Mouse (Mus musculus) limb, embryonic 15.5 days (tissue): ENCODE measurements around the gene Fam117b. TPM values are rescaled to one million over a fixed set of nuclear protein-coding genes. Genes with fewer than 3 reads are reported as not detected.

Source experiments
- ATAC-seq: fragments of 200-750 bp; cut with Nextera tagmentation; 2 replicates; pipeline ENCODE4 v1.8.0; 2017; ENCODE audit warnings: low read depth, moderate TSS enrichment; ENCODE audit not compliant: insufficient number of reproducible peaks, low FRiP score, low TSS enrichment
- H3K27ac ChIP-seq: fragments of 300-500 bp; sonication (generic); 2 replicates; pipeline ENCODE4 v1.5.1; 2015; ENCODE audit warnings: moderate library complexity, mild to moderate bottlenecking, inconsistent platforms
- H3K27me3 ChIP-seq: fragments of 300-500 bp; sonication (generic); 2 replicates; pipeline ENCODE4 v1.6.1; 2015; ENCODE audit warnings: inconsistent platforms
- H3K36me3 ChIP-seq: fragments of 300-500 bp; sonication (generic); 2 replicates; pipeline ENCODE4 v1.6.1; 2015; ENCODE audit warnings: inconsistent platforms
- H3K4me1 ChIP-seq: fragments of 300-500 bp; sonication (generic); 2 replicates; pipeline ENCODE4 v1.6.1; 2015; ENCODE audit warnings: inconsistent platforms
- H3K4me2 ChIP-seq: fragments of 300-500 bp; sonication (generic); 2 replicates; pipeline ENCODE4 v1.6.1; 2015; ENCODE audit warnings: mild to moderate bottlenecking, inconsistent platforms
- H3K4me3 ChIP-seq: fragments of 300-500 bp; sonication (generic); 2 replicates; pipeline ENCODE4 v1.5.1; 2015; ENCODE audit warnings: mild to moderate bottlenecking, inconsistent platforms
- H3K9ac ChIP-seq: fragments of 300-500 bp; sonication (generic); 2 replicates; pipeline ENCODE4 v1.6.1; 2015; ENCODE audit warnings: inconsistent platforms
- H3K9me3 ChIP-seq: fragments of 300-500 bp; sonication (generic); 2 replicates; pipeline ENCODE4 v1.6.1; 2016; ENCODE audit warnings: inconsistent platforms
- WGBS: fragments of 180-500 bp; shearing (Covaris S2); methylation state at CpG from one replicate; pipeline ENCODE4 v1.1.7; 2015; 5-methylcytosine and 5-hydroxymethylcytosine counted together
- polyA plus RNA-seq: library from polyadenylated mRNA; unstranded; fragments of >200 nt; fragmentation: Nextera tagmentation; extraction: Ambion mirVana; gene quantifications from 2 replicates; pipeline ENCODE4 v1.2.1, GENCODE M21; 2015

Gene Fam117b
- polyA plus RNA-seq, 1 experiment from 2014 or later = 8.3 TPM

DNA sequence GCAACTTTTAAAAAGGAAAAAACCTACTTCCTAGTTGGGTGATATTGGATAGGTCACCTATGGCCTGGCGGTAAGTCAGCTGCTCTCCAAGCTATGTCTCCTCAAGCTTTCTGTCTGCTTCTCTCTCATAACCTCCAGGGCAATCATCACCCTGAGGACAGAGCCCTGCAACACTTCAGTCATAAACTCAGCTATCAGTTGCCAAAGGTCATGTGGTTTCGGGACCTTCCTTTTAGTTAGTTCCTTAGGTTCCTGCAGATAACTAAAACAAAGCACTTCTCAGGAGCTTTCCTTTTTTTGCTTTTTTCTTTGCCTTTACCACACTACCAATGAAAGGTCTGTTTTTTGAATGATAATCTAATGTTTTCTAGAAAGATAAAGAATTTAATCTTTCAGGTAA is 13.1 kb upstream of the Fam117b start:
- no peak for ATAC-seq
- H3K9me3 ChIP-seq = no peaks in the 10 kb centered on the region
- 80% methylated on average over 2 of the region's 2 CpGs for WGBS
- H3K36me3 ChIP-seq = no peaks in the 10 kb centered on the region
- no peak overlapping the region for H3K4me3 ChIP-seq
- no peak overlapping the region for H3K9ac ChIP-seq
- H3K27me3 ChIP-seq = no peaks in the 10 kb centered on the region
- H3K27ac ChIP-seq = 0 out of 2 replicates have a peak overlapping the region, but pooled peaks have one; percentile 57
- H3K4me1 ChIP-seq = no peaks in the 10 kb centered on the region
- no peak overlapping the region for H3K4me2 ChIP-seq

DNA sequence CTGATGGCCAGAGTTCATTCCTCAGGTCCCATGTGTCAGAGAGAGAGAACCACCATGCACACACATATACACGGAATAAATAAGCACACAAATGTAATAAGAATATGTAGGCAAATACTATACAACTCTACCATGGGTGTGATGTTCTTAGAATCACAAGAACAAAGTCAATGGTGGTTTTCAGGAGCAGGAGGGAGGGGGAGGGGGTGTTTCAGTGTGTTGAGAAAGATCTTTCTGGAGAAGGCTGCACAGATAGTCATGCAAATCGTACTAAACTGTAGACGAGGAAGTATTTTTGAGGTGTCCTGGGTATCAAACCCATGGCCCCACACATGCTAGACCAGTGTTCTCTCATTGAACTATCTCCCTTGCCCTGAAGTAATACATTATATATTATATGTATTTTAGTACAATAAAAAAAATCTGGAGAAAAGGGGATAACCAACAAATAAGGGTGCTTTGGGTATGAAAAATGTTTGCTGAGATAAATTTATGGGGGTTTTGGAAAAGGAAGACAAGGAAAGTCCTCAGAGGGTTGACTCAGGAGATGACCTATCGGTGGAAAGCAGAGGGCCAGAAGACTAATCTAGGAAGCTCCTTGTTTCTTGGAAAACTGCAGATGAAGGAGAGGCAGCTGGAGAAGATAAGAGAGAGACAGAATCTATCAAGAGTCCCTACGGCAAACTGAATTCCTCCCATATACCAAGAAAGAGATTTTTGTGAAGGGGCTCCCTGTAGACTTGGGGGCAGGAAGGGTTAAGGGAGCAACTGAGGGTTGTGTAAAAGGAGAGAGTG is 11.5 kb upstream of the Fam117b start:
- Histone ChIP-seq H3K4me3 (no peak overlapping the region), H3K4me2 (no peak overlapping the region), H3K4me1 (no peaks in the 10 kb centered on the region), H3K9me3 (no peaks in the 10 kb centered on the region), H3K27ac (no peak overlapping the region), H3K27me3 (no peaks in the 10 kb centered on the region), H3K36me3 (no peaks in the 10 kb centered on the region), H3K9ac (no peak overlapping the region)
- no peak for ATAC-seq
- 89% methylated on average over 5 of the region's 5 CpGs for WGBS

DNA sequence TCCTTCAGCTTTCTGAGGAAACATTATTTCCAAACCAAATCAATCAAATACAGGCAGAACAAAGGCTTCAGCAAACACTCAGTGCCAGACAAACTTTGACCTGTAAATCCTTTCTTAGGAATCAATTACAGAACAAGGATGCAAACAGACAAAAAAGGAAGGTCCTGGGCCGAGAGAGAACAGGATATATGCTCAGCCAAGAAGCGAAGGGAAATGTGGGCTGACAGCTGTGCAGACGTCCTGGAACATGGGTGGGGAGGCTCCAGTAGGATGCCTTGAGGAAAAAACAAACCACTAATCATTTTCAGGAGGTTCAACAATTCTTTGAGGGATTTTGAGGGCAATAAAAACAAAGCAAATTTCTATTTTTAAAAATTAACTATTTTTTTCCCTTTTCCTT is 10.2 kb upstream of the Fam117b start:
- H3K4me2 ChIP-seq = no peak overlapping the region
- H3K4me1 ChIP-seq = no peaks in the 10 kb centered on the region
- no peaks in the 10 kb centered on the region for H3K9me3 ChIP-seq
- H3K4me3 ChIP-seq = no peak overlapping the region
- H3K36me3 ChIP-seq = no peaks in the 10 kb centered on the region
- ATAC-seq = no peak
- peak overlapping the region; percentile 9; the same call in 1 of the 2 replicates for H3K27ac ChIP-seq
- 19% methylated on average over 3 of the region's 3 CpGs for WGBS
- H3K27me3 ChIP-seq = no peaks in the 10 kb centered on the region
- H3K9ac ChIP-seq = no peak overlapping the region

DNA sequence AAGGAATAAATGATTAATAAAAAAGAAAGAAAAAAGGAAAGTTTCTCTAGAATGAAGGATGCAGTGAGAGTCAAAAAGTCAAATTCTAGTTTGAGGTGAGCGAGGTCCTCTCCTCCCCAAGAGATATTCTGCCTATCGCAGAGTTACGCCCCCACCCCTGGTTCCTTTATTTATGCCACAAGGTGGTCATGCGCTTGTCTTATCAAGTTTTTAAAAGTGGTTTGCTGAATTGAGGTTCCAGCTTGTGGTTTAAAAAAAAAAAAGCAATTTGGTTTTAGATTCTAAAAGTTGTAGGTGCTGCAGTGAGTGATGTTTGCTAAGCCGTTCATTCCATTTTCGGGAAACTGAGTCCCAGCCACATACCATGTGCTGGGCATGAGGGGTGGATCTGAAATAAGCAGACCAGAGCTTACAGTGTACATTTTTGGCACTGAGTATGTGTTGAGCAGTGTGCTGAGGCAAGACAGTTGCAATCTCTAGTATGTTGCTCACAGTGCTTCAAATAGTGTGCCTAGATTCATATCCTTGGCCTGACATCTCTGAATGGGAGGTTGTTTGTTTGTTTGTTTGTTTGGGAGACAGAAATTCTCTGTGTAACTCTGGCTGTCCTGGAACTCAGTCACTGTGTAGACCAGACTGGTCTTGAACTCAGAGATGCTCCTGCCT is 8.0 kb upstream of the Fam117b start:
- H3K27me3 ChIP-seq = no peaks in the 10 kb centered on the region
- no peak overlapping the region for H3K9ac ChIP-seq
- no peak overlapping the region for H3K27ac ChIP-seq
- no peak overlapping the region for H3K4me2 ChIP-seq
- WGBS = 95% methylated on average over 6 of the region's 6 CpGs
- H3K4me1 ChIP-seq = no peaks in the 10 kb centered on the region
- no peaks in the 10 kb centered on the region for H3K36me3 ChIP-seq
- H3K9me3 ChIP-seq = no peaks in the 10 kb centered on the region
- no peak for ATAC-seq
- H3K4me3 ChIP-seq = no peak overlapping the region

DNA sequence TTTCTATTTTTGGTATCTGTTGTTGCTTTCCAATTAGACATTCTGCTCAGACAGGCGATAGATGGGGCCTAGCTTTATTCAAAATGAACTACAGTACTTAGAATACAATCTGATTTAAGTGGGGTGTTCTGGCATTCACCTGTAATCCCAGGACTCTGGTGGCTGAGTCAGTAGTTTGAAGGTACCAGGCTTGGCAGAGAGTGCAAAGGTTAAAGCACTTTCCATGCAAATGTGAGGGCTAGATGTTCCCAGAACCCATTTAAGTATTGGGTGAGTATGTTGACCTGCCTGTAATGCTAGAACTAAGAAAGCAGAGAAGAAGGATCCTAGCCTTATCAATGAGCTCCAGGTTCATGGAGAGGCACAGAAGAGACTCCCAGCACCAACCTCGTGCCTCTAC is 6.9 kb upstream of the Fam117b start:
- ATAC-seq = no peak
- 75% methylated on average over 2 of the region's 2 CpGs for WGBS
- H3K36me3 ChIP-seq = no peaks in the 10 kb centered on the region
- H3K4me1 ChIP-seq = no peaks in the 10 kb centered on the region
- H3K4me2 ChIP-seq = no peak overlapping the region
- no peak overlapping the region for H3K4me3 ChIP-seq
- H3K9me3 ChIP-seq = no peaks in the 10 kb centered on the region
- no peaks in the 10 kb centered on the region for H3K27me3 ChIP-seq
- no peak overlapping the region for H3K9ac ChIP-seq
- no peak overlapping the region for H3K27ac ChIP-seq

DNA sequence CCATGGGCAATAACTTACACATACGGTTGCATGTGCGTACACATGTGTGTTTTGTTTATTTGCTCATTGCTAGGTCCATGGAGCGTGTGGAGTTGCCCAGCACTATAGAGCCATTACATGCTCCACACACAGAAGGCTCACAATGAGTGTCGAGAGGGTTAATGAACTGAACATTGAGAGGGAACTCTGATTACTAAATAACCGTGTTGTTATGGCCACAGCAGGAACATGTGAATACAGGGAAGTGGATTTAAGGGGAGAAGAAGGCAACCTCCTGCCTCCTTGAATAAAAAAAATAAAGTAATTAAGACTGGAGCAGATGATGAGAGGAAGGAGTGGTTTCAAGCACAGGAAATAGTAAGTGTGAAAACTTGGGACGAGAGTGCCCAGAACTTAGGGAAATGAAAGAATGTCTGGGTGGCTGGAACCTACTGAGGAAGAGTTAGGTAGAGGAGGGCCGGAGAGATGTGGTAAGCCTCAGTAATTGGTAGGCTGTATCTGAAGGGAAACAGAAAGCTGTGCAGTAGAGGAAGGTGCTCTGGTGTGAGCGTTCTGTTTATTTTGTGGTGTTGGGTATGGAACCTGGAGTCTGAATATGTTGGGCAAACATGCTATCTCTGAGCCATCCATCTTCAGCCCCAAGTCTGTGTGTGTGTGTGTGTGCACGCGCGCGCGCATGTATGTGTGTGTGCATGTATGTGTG is 5.8 kb upstream of the Fam117b start:
- no peak for ATAC-seq
- WGBS = 81% methylated on average over 13 of the region's 13 CpGs
- Histone ChIP-seq H3K4me1 (no peaks in the 10 kb centered on the region), H3K27me3 (no peaks in the 10 kb centered on the region), H3K9ac (no peak overlapping the region), H3K9me3 (no peaks in the 10 kb centered on the region), H3K27ac (no peak overlapping the region), H3K4me2 (no peak overlapping the region), H3K4me3 (no peak overlapping the region), H3K36me3 (no peaks in the 10 kb centered on the region)

DNA sequence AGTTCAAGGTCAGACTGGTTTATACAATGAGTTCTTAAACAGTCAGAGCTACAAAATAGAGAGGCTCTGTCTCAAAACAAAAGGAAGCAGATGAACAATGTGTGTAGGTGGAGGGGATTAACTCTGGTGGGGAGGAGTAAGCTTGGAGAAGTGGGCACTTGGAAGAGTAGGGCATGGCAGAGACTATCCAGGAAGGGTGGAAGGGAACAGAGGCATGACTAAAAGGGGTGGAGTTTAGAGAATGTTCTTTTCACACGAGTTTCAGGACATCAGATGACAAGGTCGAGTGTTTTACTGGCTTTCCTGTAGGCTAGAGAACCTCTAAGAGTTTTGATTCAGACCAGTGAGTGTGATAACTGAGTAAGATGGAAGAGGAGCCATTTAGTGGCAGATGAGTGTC is 5.1 kb upstream of the Fam117b start:
- no peak for ATAC-seq
- H3K27ac ChIP-seq = no peak overlapping the region
- 42% methylated on average over 2 of the region's 2 CpGs for WGBS

DNA sequence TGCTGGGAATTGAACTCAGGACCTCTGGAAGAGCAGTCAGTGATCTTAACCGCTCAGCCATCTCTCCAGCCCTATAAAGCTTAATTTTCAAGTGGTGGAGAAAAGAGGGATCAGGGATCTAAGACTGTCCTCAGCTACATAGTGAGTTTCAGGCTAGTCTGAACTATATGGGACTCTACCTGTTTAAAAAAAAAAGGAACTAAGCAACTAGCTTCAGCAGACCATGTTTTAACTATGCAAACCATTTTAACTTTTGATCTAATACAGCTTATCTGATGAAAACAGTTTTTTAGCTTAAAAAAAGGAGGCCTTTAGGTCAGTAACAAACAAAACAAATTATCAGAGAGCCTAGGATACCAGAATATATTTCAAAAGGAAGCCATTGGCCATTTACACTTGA is 1.9 kb upstream of the Fam117b start:
- WGBS = 91% methylated on average over 1 of the region's 1 CpGs
- ATAC-seq = no peak

More for the DNA sequence above, 5.1 kb upstream of the Fam117b start:
- no peaks in the 10 kb centered on the region for H3K27me3 ChIP-seq
- no peak overlapping the region for H3K9ac ChIP-seq
- H3K4me3 ChIP-seq = no peak overlapping the region
- no peaks in the 10 kb centered on the region for H3K9me3 ChIP-seq
- H3K4me2 ChIP-seq = no peak overlapping the region
- no peaks in the 10 kb centered on the region for H3K4me1 ChIP-seq
- H3K36me3 ChIP-seq = no peaks in the 10 kb centered on the region

DNA sequence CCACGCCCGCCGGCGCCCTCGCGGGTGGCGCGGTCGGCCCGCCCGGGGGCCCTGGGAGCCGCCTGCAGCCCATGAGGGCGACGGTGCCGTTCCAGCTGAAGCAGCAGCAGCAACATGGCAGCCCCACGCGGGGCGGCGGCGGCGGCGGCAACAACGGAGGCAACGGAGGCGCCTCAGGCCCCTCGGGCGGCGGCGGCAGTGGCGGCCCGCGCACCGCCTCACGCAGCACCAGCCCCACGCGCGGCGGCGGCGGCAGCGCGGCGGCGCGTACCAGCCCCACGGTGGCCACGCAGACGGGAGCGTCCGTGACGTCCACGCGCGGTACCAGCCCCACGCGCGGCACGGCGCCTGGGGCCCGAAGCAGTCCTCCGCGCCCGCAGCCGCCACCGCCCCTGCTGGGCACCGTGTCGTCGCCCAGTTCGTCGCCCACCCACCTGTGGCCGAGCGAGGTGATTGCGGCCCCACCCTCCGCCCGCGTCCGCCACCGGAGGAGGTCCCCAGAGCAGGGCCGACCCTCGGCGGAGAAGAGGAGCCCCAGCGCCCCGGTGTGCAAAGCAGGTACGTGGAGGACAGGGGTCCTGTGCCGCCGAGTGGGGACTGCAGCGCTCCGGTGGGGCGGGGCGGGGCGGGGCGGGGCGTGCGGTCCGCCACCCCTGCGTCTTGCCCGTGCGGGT is 526 bp downstream of the Fam117b start:
- Histone ChIP-seq H3K4me2 (peak overlapping the region; percentile 61), H3K4me1 (peaks cover 20% of the 10 kb centered on the region; the same call in 1 of the 2 replicates), H3K36me3 (no peaks in the 10 kb centered on the region), H3K9ac (peak overlapping the region; percentile 87), H3K9me3 (no peaks in the 10 kb centered on the region), H3K4me3 (peak overlapping the region; percentile 100), H3K27ac (peak overlapping the region; percentile 93), H3K27me3 (no peaks in the 10 kb centered on the region)
- peak; percentile 37 for ATAC-seq
- WGBS = under 1% methylated on average over 47 of the region's 98 CpGs

More for the DNA sequence above, 1.9 kb upstream of the Fam117b start:
- H3K4me3 ChIP-seq = no peak overlapping the region
- no peak overlapping the region for H3K4me2 ChIP-seq
- H3K27me3 ChIP-seq = no peaks in the 10 kb centered on the region
- H3K4me1 ChIP-seq = peaks cover 19% of the 10 kb centered on the region; the same call in 1 of the 2 replicates
- no peaks in the 10 kb centered on the region for H3K36me3 ChIP-seq
- H3K9ac ChIP-seq = no peak overlapping the region
- no peaks in the 10 kb centered on the region for H3K9me3 ChIP-seq
- H3K27ac ChIP-seq = no peak overlapping the region

DNA sequence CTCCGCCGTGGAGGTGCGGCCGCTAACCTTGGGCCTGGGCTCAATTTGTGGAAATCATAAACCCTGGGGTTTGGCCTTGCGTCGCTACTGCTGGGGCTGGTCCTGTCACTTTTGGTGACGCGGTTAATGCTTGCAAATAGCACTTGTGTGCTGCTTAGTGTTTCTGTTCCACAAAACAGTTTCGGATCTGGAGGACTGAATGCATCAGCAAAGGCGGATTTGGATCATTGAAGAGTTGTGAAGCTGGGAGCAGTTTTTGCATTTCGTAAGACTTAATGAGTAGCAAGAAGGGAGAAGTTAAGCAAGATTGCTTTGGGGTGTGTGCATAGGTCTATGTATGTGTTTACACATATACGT is 1.0 kb downstream of the Fam117b start:
- H3K27ac ChIP-seq = peak overlapping the region; percentile 93; the same call in 1 of the 2 replicates
- no peaks in the 10 kb centered on the region for H3K9me3 ChIP-seq
- WGBS = 3% methylated on average over 12 of the region's 12 CpGs

DNA sequence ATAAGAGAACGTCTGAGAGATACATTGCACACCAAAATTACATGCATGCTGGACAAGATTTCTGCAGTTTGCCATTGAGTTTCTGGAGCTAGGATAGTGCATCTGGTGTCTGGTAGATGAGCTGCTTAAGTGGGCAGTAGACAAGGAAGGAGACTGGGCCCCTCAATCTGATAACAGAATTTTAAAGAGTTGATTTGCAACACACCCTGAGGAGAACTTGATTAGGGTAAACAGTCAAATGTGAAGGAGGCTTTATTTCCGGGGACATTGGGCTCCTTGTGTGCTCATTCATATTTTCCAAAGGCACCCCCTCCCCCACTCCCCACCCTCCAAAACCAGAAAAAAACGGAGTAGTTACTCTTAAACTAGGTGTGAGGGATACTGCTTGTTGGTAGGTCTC is 2.0 kb downstream of the Fam117b start:
- no peaks in the 10 kb centered on the region for H3K9me3 ChIP-seq
- H3K9ac ChIP-seq = no peak overlapping the region
- WGBS = 48% methylated on average over 3 of the region's 3 CpGs
- 0 out of 2 replicates have a peak overlapping the region, but pooled peaks have one; percentile 100 for H3K4me3 ChIP-seq
- H3K4me2 ChIP-seq = peak overlapping the region; percentile 61; the same call in 1 of the 2 replicates
- no peaks in the 10 kb centered on the region for H3K27me3 ChIP-seq
- no peak for ATAC-seq
- no peak overlapping the region for H3K27ac ChIP-seq
- peaks cover 20% of the 10 kb centered on the region; the same call in 1 of the 2 replicates for H3K4me1 ChIP-seq
- no peaks in the 10 kb centered on the region for H3K36me3 ChIP-seq

More for the DNA sequence above, 1.0 kb downstream of the Fam117b start:
- H3K9ac ChIP-seq = peak overlapping the region; percentile 87
- no peaks in the 10 kb centered on the region for H3K36me3 ChIP-seq
- no peak for ATAC-seq
- H3K4me1 ChIP-seq = peaks cover 20% of the 10 kb centered on the region; the same call in 1 of the 2 replicates
- H3K4me3 ChIP-seq = peak overlapping the region; percentile 100
- peak overlapping the region; percentile 61 for H3K4me2 ChIP-seq
- no peaks in the 10 kb centered on the region for H3K27me3 ChIP-seq
